8 mouse cellular contexts compared by ENCODE assay signal in the genomic region with DNA sequence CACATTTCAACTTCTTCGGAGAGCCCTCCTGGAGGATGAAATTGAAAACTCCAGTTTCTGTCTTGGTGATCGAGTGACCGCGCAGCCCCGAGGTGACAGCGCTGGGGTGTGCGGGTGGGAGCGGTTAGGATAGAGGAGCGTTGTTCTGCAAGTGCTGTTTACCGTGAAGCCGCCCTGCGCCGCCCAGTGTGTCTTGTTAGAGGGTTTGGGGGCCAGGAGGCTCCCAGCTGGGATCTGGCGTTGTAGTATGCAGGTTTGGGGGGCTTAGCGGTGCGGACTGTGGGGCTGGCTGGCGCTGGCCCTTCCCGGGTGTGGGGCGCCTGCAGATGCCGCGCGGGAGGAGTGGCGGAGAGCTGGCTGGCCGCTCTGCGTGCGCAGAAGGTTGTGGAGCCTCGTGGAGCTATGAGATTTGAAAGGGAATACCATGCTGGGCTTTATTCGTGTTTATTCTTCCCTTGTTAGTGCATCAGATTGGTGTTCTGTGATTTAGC. TPM values are rescaled to one million over a fixed set of nuclear protein-coding genes. Genes with fewer than 3 reads are reported as not detected.
DNase-seq lines count a peak whose midpoint lies in the region; ATAC-seq and TF ChIP-seq lines count a peak whose summit lies in the region.

No protein-coding gene starts in this region.

- TF ChIP-seq POLR2A in olfactory bulb, adult 2 months (IDR thresholded peaks at IDR 0.05; ENCODE audit: insufficient read depth, low read depth, low read length): no peak

- peak; percentile 26 for DNase-seq in right cerebral cortex, postnatal 14 days
- no peak for DNase-seq in right cerebral cortex, postnatal 36 days (ENCODE audit: low spot score in 2 of 2)
- DNase-seq in cerebellum, postnatal 14 days: peak; percentile 49 to 50
- peak; percentile 44 for DNase-seq in heart, adult 8-10 months (ENCODE audit: low spot score)
- DNase-seq in liver, embryonic 14.5 days (ENCODE audit: low read depth in 3 of 3, low spot score in 3 of 3): no peak
- no peak for DNase-seq in MN1 (ENCODE audit: low spot score)

- peaks cover 31% of the 10 kb centered on the region for H3K4me1 ChIP-seq in kidney, embryonic 14.5 days (ENCODE audit: control insufficient read depth, insufficient read depth, low read length)
- peaks cover 0 to 6% of the 10 kb centered on the region in 2 experiments; a peak in 2 of 4 replicates for H3K4me1 ChIP-seq in liver, embryonic 14.5 days (replicated peaks; ENCODE audit: control insufficient read depth in 2 of 2, insufficient read depth in 2 of 2, low read length in 1 of 2)
- H3K4me1 ChIP-seq in olfactory bulb, adult 2 months (ENCODE audit: control insufficient read depth, insufficient read depth, low read length): peaks cover 17% of the 10 kb centered on the region

- H3K27me3 ChIP-seq in kidney, embryonic 14.5 days (ENCODE audit: control insufficient read depth, insufficient read depth, low read length): no peaks in the 10 kb centered on the region
- peaks cover 19% of the 10 kb centered on the region for H3K27me3 ChIP-seq in liver, embryonic 14.5 days (ENCODE audit: control insufficient read depth, insufficient read depth, low read length)

- no peaks in the 10 kb centered on the region for H3K36me3 ChIP-seq in kidney, embryonic 14.5 days (ENCODE audit: control insufficient read depth, insufficient read depth, low read length)
- H3K36me3 ChIP-seq in liver, embryonic 14.5 days (replicated peaks; ENCODE audit: control insufficient read depth, insufficient read depth, low read depth): no peaks in the 10 kb centered on the region

- ATAC-seq in kidney, embryonic 14.5 days (ENCODE audit: low FRiP score, low TSS enrichment): peak; percentile 2
- ATAC-seq in liver, embryonic 14.5 days (ENCODE audit: insufficient read depth): no peak

- peak overlapping the region; percentile 88 for H3K9ac ChIP-seq in kidney, embryonic 14.5 days (ENCODE audit: low read depth, low read length)
- 0 out of 2 replicates have a peak overlapping the region, but pooled peaks have one; percentile 36 for H3K9ac ChIP-seq in liver, embryonic 14.5 days (replicated peaks)

- peak overlapping the region; percentile 75 for H3K4me2 ChIP-seq in kidney, embryonic 14.5 days (replicated peaks; ENCODE audit: low read depth, low read length)
- H3K4me2 ChIP-seq in liver, embryonic 14.5 days (ENCODE audit: low read depth): peak overlapping the region; percentile 66

- 0% methylated on average over 28 of the region's 28 CpGs for WGBS in kidney, embryonic 14.5 days
- 1% methylated on average over 27 of the region's 28 CpGs for WGBS in liver, embryonic 14.5 days (ENCODE audit: insufficient replicate concordance)
- WGBS in olfactory bulb, adult 2 months: 2% methylated on average over 28 of the region's 28 CpGs

- no peaks in the 10 kb centered on the region for H3K9me3 ChIP-seq in kidney, embryonic 14.5 days (ENCODE audit: control insufficient read depth, low read length)
- H3K9me3 ChIP-seq in liver, embryonic 14.5 days (ENCODE audit: control insufficient read depth, low read length): no peaks in the 10 kb centered on the region

- peak overlapping the region; percentile 85 for H3K4me3 ChIP-seq in kidney, embryonic 14.5 days (ENCODE audit: low read length)
- peak overlapping the region; percentile 59 for H3K4me3 ChIP-seq in liver, embryonic 14.5 days (ENCODE audit: insufficient read depth in 1 of 2, low read depth in 2 of 2, low read length in 2 of 2)
- peak overlapping the region; percentile 68 for H3K4me3 ChIP-seq in olfactory bulb, adult 2 months (ENCODE audit: insufficient read depth, low read depth, low read length)

- TF ChIP-seq CTCF in liver, embryonic 14.5 days (IDR thresholded peaks at IDR 0.05; ENCODE audit: low read depth): no peak
- no peak for TF ChIP-seq CTCF in olfactory bulb, adult 2 months (IDR thresholded peaks at IDR 0.05; ENCODE audit: insufficient read depth, low read depth, low read length)

- H3K27ac ChIP-seq in kidney, embryonic 14.5 days (ENCODE audit: low read depth, low read length): peak overlapping the region; percentile 53
- no peak overlapping the region for H3K27ac ChIP-seq in liver, embryonic 14.5 days
- peak overlapping the region; percentile 43; the same call in 1 of the 2 replicates for H3K27ac ChIP-seq in olfactory bulb, adult 2 months (ENCODE audit: insufficient read depth, low read depth, low read length)

- no peak for TF ChIP-seq EP300 in liver, embryonic 14.5 days (IDR thresholded peaks at IDR 0.05; ENCODE audit: low read depth)

RNA-seq across cellular contexts. Expression of a gene that starts 0.7 kb away (rescaled TPM):
- total RNA-seq in heart, adult 8-10 months (2022): 10 to 100 TPM in 2 of 4 experiments, 1 to 10 TPM in 2; 7.2 to 13.4 (median 9.7) TPM
- 14.9 and 26.1 TPM in 2 replicates for polyA plus RNA-seq in kidney, embryonic 14.5 days (2014; fragmentation: Nextera tagmentation; extraction: Ambion mirVana)
- polyA plus RNA-seq in liver, embryonic 14.5 days (2012; rRNA removed): 0.51 and 0.55 TPM in 2 replicates
- 0.63 and 0.83 TPM in 2 replicates for polyA plus RNA-seq in liver, embryonic 14.5 days (2014; fragmentation: Nextera tagmentation; extraction: Ambion mirVana)
- not detected in 2 replicates for polyA plus RNA-seq in olfactory bulb, adult 2 months (2012; ENCODE audit: insufficient read depth, insufficient read length, low replicate concordance, missing spikeins)

Comparison
In these comparisons a context has a peak if more than half of its experiments do, and no peak if none do; other contexts are left out.
1. DNase-seq: peak in right cerebral cortex, postnatal 14 days (single experiment), cerebellum, postnatal 14 days (2 of 2) and heart, adult 8-10 months (single experiment); none in right cerebral cortex, postnatal 36 days (0 of 2), liver, embryonic 14.5 days (0 of 3) and MN1 (single experiment).
2. Peak in every context shown above with its lines, with median percentiles within 50 percentile points of each other: H3K4me3 ChIP-seq.